Mouse (Mus musculus): ENCODE measurements around the gene Kif2a. TPM values are rescaled to one million over a fixed set of nuclear protein-coding genes. Genes with fewer than 3 reads are reported as not detected.

Gene Kif2a
- total RNA-seq, 1 experiment = 21.9 TPM

DNA sequence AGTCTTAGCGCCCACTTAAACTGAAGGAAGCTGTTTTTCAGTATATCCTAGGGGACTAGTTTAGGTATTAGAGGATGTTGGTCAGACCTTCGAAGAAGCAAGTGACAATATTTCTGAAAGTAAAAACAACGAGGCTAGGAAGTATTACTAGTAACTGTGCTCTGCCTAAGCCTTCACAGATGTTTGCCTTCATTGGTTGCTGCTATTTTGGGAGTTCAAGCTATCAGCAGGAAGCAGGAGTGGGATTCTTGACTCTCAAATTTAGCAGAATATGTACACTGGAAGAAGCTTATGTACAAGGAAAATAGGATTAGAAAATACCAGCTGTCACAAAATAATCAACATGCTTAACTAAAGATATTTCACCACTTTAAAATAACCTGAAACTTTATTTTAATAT is 29.4 kb upstream of the Kif2a start:
- Histone ChIP-seq H3K4me3 (ENCODE audit: insufficient read depth in 1 of 2, low read depth in 1 of 2, low read length in 2 of 2, poor library complexity in 1 of 2, severe bottlenecking in 1 of 2) (no peak overlapping the region), H3K9ac (ENCODE audit: insufficient read depth, low read depth, low read length, poor library complexity, severe bottlenecking) (no peak overlapping the region), H3K27ac (ENCODE audit: insufficient read depth, low read depth, low read length, poor library complexity, severe bottlenecking) (no peak overlapping the region), H3K9me3 (ENCODE audit: control insufficient read depth, insufficient read depth, low read depth, low read length) (no peaks in the 10 kb centered on the region), H3K4me1 (ENCODE audit: control insufficient read depth in 2 of 2, insufficient read depth in 2 of 2, low read length in 2 of 2, poor library complexity in 1 of 2) (no peaks in the 10 kb centered on the region), H3K36me3 (ENCODE audit: control insufficient read depth, insufficient read depth, low read length, poor library complexity, severe bottlenecking) (no peaks in the 10 kb centered on the region)
- TF ChIP-seq ZNF384 (IDR thresholded peaks at IDR 0.05; ENCODE audit: low read depth, low read length) = no peak
- DNase-seq (ENCODE audit: low read depth, low spot score) = no peak
- in situ Hi-C loops (cut with MboI; ENCODE audit: low sequenced_read_pairs in 2 of 2, unreplicated experiment in 2 of 2) = no loop called here

DNA sequence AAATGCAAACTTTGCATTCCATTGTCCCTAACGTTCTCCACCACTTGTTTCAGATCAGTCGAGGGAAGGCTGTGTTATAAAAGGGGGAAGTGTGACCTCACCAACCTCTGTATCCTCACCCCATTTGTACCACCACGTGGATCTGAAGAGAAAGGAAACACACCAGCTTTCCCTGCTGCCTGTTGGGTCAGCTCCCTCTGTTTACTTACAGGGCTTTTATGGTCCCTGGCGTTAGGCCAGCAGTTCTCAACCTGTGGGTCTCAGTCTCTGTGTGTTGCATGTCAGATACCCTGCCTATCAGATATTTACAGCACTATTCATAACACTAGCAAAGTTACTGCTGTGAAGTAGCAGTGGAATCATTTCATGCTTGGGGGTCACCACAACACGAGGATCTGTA is 22.3 kb upstream of the Kif2a start:
- no peaks in the 10 kb centered on the region for H3K9me3 ChIP-seq (ENCODE audit: control insufficient read depth, insufficient read depth, low read depth, low read length)
- no peak overlapping the region for H3K27ac ChIP-seq (ENCODE audit: insufficient read depth, low read depth, low read length, poor library complexity, severe bottlenecking)

DNA sequence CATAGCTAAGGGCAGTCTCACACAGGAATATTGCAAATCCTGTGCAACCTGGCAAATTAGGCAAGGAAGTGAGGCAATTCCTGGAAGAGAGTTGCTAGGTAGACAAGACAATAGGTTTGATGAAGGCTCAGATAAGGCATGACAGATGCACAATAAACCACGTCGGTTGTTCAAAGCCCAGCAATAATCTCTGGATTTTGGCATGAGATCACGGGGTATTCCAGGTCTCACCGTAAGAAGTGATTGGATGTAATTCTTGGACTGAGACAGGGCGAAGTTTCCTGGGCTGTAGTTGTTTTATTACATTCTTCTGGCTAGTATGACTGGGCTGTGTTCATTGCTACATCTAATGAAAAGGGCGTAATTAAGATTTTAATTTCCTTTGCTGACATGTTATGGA is 20.6 kb upstream of the Kif2a start:
- Histone ChIP-seq H3K4me3 (ENCODE audit: insufficient read depth in 1 of 2, low read depth in 1 of 2, low read length in 2 of 2, poor library complexity in 1 of 2, severe bottlenecking in 1 of 2) (no peak overlapping the region), H3K27ac (ENCODE audit: insufficient read depth, low read depth, low read length, poor library complexity, severe bottlenecking) (no peak overlapping the region), H3K9me3 (ENCODE audit: control insufficient read depth, insufficient read depth, low read depth, low read length) (no peaks in the 10 kb centered on the region), H3K4me1 (ENCODE audit: control insufficient read depth in 2 of 2, insufficient read depth in 2 of 2, low read length in 2 of 2, poor library complexity in 1 of 2) (no peaks in the 10 kb centered on the region; a peak in 1 of 4 replicates), H3K36me3 (ENCODE audit: control insufficient read depth, insufficient read depth, low read length, poor library complexity, severe bottlenecking) (no peaks in the 10 kb centered on the region), H3K9ac (ENCODE audit: insufficient read depth, low read depth, low read length, poor library complexity, severe bottlenecking) (no peak overlapping the region)
- TF ChIP-seq MAFK (IDR thresholded peaks at IDR 0.05; ENCODE audit: insufficient read depth, low read depth, low read length) (no peak), CHD2 (IDR thresholded peaks at IDR 0.05; ENCODE audit: low read depth, low read length) (no peak), ZC3H11A (IDR thresholded peaks at IDR 0.05; ENCODE audit: borderline replicate concordance, low read depth, low read length) (no peak), ZNF384 (IDR thresholded peaks at IDR 0.05; ENCODE audit: low read depth, low read length) (no peak), HCFC1 (IDR thresholded peaks at IDR 0.05; ENCODE audit: borderline replicate concordance, insufficient read depth, low read length) (no peak)
- no peak for DNase-seq (ENCODE audit: low read depth, low spot score)
- in situ Hi-C loops (cut with MboI; ENCODE audit: low sequenced_read_pairs in 2 of 2, unreplicated experiment in 2 of 2) = no loop called here

More for the DNA sequence above, 22.3 kb upstream of the Kif2a start:
- Histone ChIP-seq H3K36me3 (ENCODE audit: control insufficient read depth, insufficient read depth, low read length, poor library complexity, severe bottlenecking) (no peaks in the 10 kb centered on the region), H3K4me3 (ENCODE audit: insufficient read depth in 1 of 2, low read depth in 1 of 2, low read length in 2 of 2, poor library complexity in 1 of 2, severe bottlenecking in 1 of 2) (no peak overlapping the region), H3K9ac (ENCODE audit: insufficient read depth, low read depth, low read length, poor library complexity, severe bottlenecking) (no peak overlapping the region), H3K4me1 (ENCODE audit: control insufficient read depth in 2 of 2, insufficient read depth in 2 of 2, low read length in 2 of 2, poor library complexity in 1 of 2) (no peaks in the 10 kb centered on the region)
- no peak for TF ChIP-seq CHD2 (IDR thresholded peaks at IDR 0.05; ENCODE audit: low read depth, low read length)
- TF ChIP-seq MAFK (IDR thresholded peaks at IDR 0.05; ENCODE audit: insufficient read depth, low read depth, low read length) = no peak
- no peak for TF ChIP-seq ZNF384 (IDR thresholded peaks at IDR 0.05; ENCODE audit: low read depth, low read length)
- no peak for TF ChIP-seq HCFC1 (IDR thresholded peaks at IDR 0.05; ENCODE audit: borderline replicate concordance, insufficient read depth, low read length)
- no peak for TF ChIP-seq ZC3H11A (IDR thresholded peaks at IDR 0.05; ENCODE audit: borderline replicate concordance, low read depth, low read length)
- no peak for DNase-seq (ENCODE audit: low read depth, low spot score)
- in situ Hi-C loops (cut with MboI; ENCODE audit: low sequenced_read_pairs in 2 of 2, unreplicated experiment in 2 of 2) = no loop called here

DNA sequence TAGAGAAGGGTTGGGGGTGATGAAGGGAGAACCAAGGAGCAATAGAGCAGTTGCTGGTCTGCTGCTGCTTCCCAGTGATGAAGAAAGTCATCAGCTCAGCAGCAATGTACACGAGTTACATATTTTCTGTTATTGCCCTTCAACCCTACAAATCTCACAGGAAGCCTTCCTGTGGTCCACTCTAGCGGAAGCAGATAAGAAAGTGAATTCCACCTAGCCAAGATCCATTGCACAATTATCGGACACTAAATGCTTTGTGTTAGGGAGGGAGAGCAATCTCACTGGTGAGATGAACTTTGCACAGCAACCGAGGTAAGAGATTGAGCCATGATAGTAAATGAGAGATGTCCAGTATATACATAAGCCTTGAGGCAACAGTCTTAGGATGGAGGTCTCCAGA is 17.6 kb upstream of the Kif2a start:
- TF ChIP-seq MAFK (IDR thresholded peaks at IDR 0.05; ENCODE audit: insufficient read depth, low read depth, low read length) (no peak), ZNF384 (IDR thresholded peaks at IDR 0.05; ENCODE audit: low read depth, low read length) (no peak), CHD2 (IDR thresholded peaks at IDR 0.05; ENCODE audit: low read depth, low read length) (no peak), HCFC1 (IDR thresholded peaks at IDR 0.05; ENCODE audit: borderline replicate concordance, insufficient read depth, low read length) (no peak), ZC3H11A (IDR thresholded peaks at IDR 0.05; ENCODE audit: borderline replicate concordance, low read depth, low read length) (no peak)
- Histone ChIP-seq H3K4me3 (ENCODE audit: insufficient read depth in 1 of 2, low read depth in 1 of 2, low read length in 2 of 2, poor library complexity in 1 of 2, severe bottlenecking in 1 of 2) (no peak overlapping the region), H3K36me3 (ENCODE audit: control insufficient read depth, insufficient read depth, low read length, poor library complexity, severe bottlenecking) (no peaks in the 10 kb centered on the region; the same call in 1 of the 2 replicates), H3K9ac (ENCODE audit: insufficient read depth, low read depth, low read length, poor library complexity, severe bottlenecking) (no peak overlapping the region), H3K27ac (ENCODE audit: insufficient read depth, low read depth, low read length, poor library complexity, severe bottlenecking) (no peak overlapping the region), H3K4me1 (ENCODE audit: control insufficient read depth in 2 of 2, insufficient read depth in 2 of 2, low read length in 2 of 2, poor library complexity in 1 of 2) (no peaks in the 10 kb centered on the region; a peak in 2 of 4 replicates), H3K9me3 (ENCODE audit: control insufficient read depth, insufficient read depth, low read depth, low read length) (no peaks in the 10 kb centered on the region)
- in situ Hi-C loops (cut with MboI; ENCODE audit: low sequenced_read_pairs in 2 of 2, unreplicated experiment in 2 of 2) = no loop called here
- DNase-seq (ENCODE audit: low read depth, low spot score) = no peak

DNA sequence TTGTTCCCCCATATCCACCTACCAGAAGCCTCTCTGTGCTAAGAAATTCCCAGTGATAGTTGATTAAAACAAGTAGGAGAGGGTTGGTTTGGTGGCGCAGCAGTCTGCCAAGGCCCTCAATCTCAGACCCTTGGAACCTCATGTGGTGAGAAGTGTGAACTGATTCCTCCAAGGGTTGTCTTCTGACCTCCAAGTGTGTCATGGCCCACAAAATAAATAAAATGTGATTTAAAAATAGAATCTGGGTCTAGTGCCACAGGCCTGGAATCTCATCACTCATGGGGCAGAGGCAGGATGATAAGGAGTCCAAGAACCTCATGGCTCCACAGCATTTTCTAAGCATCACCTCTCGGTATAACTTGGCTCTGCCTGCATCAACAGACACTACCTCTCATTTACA is 16.4 kb upstream of the Kif2a start:
- TF ChIP-seq CHD2 (IDR thresholded peaks at IDR 0.05; ENCODE audit: low read depth, low read length) (no peak), ZC3H11A (IDR thresholded peaks at IDR 0.05; ENCODE audit: borderline replicate concordance, low read depth, low read length) (no peak), MAFK (IDR thresholded peaks at IDR 0.05; ENCODE audit: insufficient read depth, low read depth, low read length) (no peak), HCFC1 (IDR thresholded peaks at IDR 0.05; ENCODE audit: borderline replicate concordance, insufficient read depth, low read length) (no peak), ZNF384 (IDR thresholded peaks at IDR 0.05; ENCODE audit: low read depth, low read length) (no peak)
- in situ Hi-C loops (cut with MboI; ENCODE audit: low sequenced_read_pairs in 2 of 2, unreplicated experiment in 2 of 2) = no loop called here

More for the DNA sequence above, 16.4 kb upstream of the Kif2a start:
- DNase-seq (ENCODE audit: low read depth, low spot score) = no peak
- Histone ChIP-seq H3K36me3 (ENCODE audit: control insufficient read depth, insufficient read depth, low read length, poor library complexity, severe bottlenecking) (no peaks in the 10 kb centered on the region; the same call in 1 of the 2 replicates), H3K9ac (ENCODE audit: insufficient read depth, low read depth, low read length, poor library complexity, severe bottlenecking) (no peak overlapping the region), H3K27ac (ENCODE audit: insufficient read depth, low read depth, low read length, poor library complexity, severe bottlenecking) (no peak overlapping the region), H3K4me1 (ENCODE audit: control insufficient read depth in 2 of 2, insufficient read depth in 2 of 2, low read length in 2 of 2, poor library complexity in 1 of 2) (no peaks in the 10 kb centered on the region; a peak in 3 of 4 replicates), H3K4me3 (ENCODE audit: insufficient read depth in 1 of 2, low read depth in 1 of 2, low read length in 2 of 2, poor library complexity in 1 of 2, severe bottlenecking in 1 of 2) (no peak overlapping the region), H3K9me3 (ENCODE audit: control insufficient read depth, insufficient read depth, low read depth, low read length) (no peaks in the 10 kb centered on the region)
